Mouse (Mus musculus): Measurements from ENCODE around the gene Arhgef17.

GRCm38 (mm10) chr7:100926311-100926923 is 5.5 kb downstream of the Arhgef17 start:
- TF ChIP-seq POLR2A (IDR thresholded peaks at IDR 0.05; ENCODE audit: borderline replicate concordance, extremely low read depth, low read depth, low read length) (no peak), CTCF (IDR thresholded peaks at IDR 0.05; ENCODE audit: insufficient read depth, low read length) (no peak)
